Mouse (Mus musculus) hindbrain, embryonic 12.5 days (tissue): ENCODE data around the gene Pakap. TPM values are rescaled to one million over a fixed set of nuclear protein-coding genes. Genes with fewer than 3 reads are reported as not detected.

ENCODE experiments used
- ATAC-seq: fragments of 200-750 bp; cut with Nextera tagmentation; 2 replicates; pipeline ENCODE4 v1.8.0; 2017; ENCODE audit warnings: moderate TSS enrichment; ENCODE audit not compliant: low FRiP score
- H3K27ac ChIP-seq: fragments of 300-500 bp; sonication (generic); 2 replicates; pipeline ENCODE4 v1.5.1; 2016; ENCODE audit warnings: mild to moderate bottlenecking
- H3K27me3 ChIP-seq: fragments of 300-500 bp; sonication (generic); 2 replicates; pipeline ENCODE4 v1.6.1; 2016; ENCODE audit warnings: mild to moderate bottlenecking
- H3K36me3 ChIP-seq: fragments of 300-500 bp; sonication (generic); 2 replicates; pipeline ENCODE4 v1.6.1; 2016; ENCODE audit warnings: mild to moderate bottlenecking
- H3K4me1 ChIP-seq: fragments of 300-500 bp; sonication (generic); 2 replicates; pipeline ENCODE4 v1.6.1; 2016
- H3K4me2 ChIP-seq: fragments of 300-500 bp; sonication (generic); replicated peaks from 2 replicates; pipeline ENCODE4 v1.6.1; 2016; ENCODE audit warnings: mild to moderate bottlenecking
- H3K4me3 ChIP-seq: fragments of 300-500 bp; sonication (generic); 2 replicates; pipeline ENCODE4 v1.5.1; 2016; ENCODE audit warnings: mild to moderate bottlenecking
- H3K9ac ChIP-seq: fragments of 300-500 bp; sonication (generic); 2 replicates; pipeline ENCODE4 v1.6.1; 2016; ENCODE audit warnings: mild to moderate bottlenecking, moderate library complexity
- H3K9me3 ChIP-seq: fragments of 300-500 bp; sonication (generic); replicated peaks from 2 replicates; pipeline ENCODE4 v1.6.1; 2016; ENCODE audit warnings: mild to moderate bottlenecking
- WGBS: fragments of 180-500 bp; shearing (Covaris S2); methylation state at CpG from one replicate; pipeline ENCODE4 v1.1.7; 2016; 5-methylcytosine and 5-hydroxymethylcytosine counted together
- polyA plus RNA-seq: library from polyadenylated mRNA; unstranded; fragments of >200 nt; fragmentation: Nextera tagmentation; extraction: Ambion mirVana; gene quantifications from 2 replicates; pipeline ENCODE4 v1.2.1, GENCODE M21; 2016

The Pakap gene
- polyA plus RNA-seq, 1 experiment from 2014 or later: 28.1 TPM

DNA sequence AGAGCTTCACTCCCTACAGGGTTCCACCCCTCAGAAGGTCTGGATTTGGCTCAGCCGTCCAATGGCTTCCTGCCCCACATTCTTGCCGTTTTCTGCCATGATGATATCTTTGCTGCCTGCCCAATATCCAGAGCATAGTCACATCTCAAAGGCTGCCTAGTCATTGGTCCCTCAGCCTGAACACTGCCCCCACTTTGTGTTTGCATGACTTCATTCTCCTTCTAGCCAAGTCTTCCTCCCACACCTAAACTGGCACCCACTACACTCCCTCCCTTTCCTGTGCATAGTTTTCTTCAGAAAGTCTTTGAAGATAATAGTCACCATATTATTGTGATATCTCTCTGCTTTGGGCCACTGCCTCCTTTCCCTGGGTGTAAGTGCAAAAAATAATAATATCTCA, 10.9 kb upstream of the Pakap start:
- no peak overlapping the region for H3K27ac ChIP-seq
- no peak overlapping the region for H3K4me2 ChIP-seq
- H3K4me1 ChIP-seq: peaks cover 8% of the 10 kb centered on the region; the same call in 1 of the 2 replicates
- H3K9ac ChIP-seq: no peak overlapping the region
- no peaks in the 10 kb centered on the region for H3K36me3 ChIP-seq
- 81% methylated on average over 2 of the region's 2 CpGs for WGBS
- H3K4me3 ChIP-seq: no peak overlapping the region
- ATAC-seq: no peak
- H3K27me3 ChIP-seq: 0 out of 2 replicates have a peak, but pooled peaks cover 3% of the 10 kb centered on the region
- H3K9me3 ChIP-seq: no peaks in the 10 kb centered on the region

DNA sequence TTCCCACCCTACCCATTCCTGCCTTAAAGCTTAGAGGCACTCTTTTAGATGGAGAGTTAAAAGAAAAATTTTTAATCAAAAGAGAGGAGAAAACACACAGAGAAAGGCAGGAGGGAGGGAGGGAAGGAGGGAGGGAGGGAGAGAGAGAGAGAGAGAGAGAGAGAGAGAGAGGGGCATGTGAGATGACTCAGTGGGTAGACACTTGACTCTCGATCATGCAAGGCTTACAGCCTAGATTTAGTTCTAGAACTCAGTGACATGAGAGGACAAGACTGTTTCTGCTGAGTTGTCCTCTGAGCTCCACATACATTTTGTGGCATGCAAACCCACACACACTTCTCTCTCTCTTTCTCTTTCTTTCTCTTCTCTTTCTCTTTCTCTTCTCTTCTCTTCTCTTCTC, 8.5 kb upstream of the Pakap start:
- no peak overlapping the region for H3K4me3 ChIP-seq
- H3K4me1 ChIP-seq: peaks cover 8% of the 10 kb centered on the region; the same call in 1 of the 2 replicates
- no peak overlapping the region for H3K9ac ChIP-seq
- no peaks in the 10 kb centered on the region for H3K9me3 ChIP-seq
- ATAC-seq: no peak
- H3K27me3 ChIP-seq: 0 out of 2 replicates have a peak, but pooled peaks cover 3% of the 10 kb centered on the region
- no peak overlapping the region for H3K4me2 ChIP-seq
- 100% methylated on average over 1 of the region's 1 CpGs for WGBS
- H3K36me3 ChIP-seq: no peaks in the 10 kb centered on the region
- H3K27ac ChIP-seq: no peak overlapping the region

DNA sequence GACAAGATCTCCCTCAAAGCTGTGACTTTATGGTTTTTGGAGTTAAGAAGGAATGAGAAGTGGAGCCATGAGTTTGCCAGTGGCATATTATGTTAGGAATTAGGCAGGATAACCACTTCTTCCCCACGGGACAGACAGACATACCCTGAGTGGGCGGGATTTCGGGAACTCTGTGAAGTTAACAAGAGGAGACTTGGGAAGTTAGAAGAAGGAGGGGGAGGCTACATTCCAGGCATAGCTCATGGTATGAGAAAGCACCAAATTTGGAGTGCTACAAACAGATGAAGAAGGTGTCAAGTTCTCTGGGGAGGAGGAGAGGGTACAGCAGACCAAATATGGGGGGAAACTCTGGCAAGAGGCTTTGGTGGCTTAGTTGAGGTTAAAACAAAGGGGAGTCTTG, 8.0 kb upstream of the Pakap start:
- WGBS: 58% methylated on average over 3 of the region's 3 CpGs

DNA sequence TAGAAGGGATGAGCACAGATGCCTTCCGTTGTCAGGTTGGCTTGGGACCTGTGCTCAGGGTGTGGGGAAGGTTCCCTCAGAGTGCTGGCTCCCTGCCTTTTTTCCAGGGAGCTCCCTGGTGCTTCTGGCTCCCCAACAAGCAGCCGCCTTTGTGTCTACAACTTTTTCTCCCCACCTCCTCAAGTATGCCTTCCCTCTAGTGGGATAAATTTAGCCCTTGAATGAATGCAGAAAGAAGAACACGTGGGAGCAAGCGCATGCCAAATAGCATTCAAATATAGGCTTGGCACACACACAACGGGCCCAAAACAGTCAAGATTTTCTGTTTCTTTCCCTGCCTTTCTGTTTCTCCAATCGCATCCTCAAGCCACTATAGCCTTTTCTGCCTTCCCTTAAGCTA, 6.9 kb upstream of the Pakap start:
- Histone ChIP-seq H3K36me3 (no peaks in the 10 kb centered on the region), H3K4me3 (no peak overlapping the region), H3K27me3 (peaks cover 5% of the 10 kb centered on the region; the same call in 1 of the 2 replicates), H3K4me1 (peaks cover 8% of the 10 kb centered on the region; the same call in 1 of the 2 replicates), H3K27ac (no peak overlapping the region), H3K4me2 (no peak overlapping the region), H3K9ac (no peak overlapping the region), H3K9me3 (no peaks in the 10 kb centered on the region)
- ATAC-seq: no peak
- WGBS: 80% methylated on average over 6 of the region's 6 CpGs

More for the DNA sequence above, 8.0 kb upstream of the Pakap start:
- no peaks in the 10 kb centered on the region for H3K9me3 ChIP-seq
- 0 out of 2 replicates have a peak, but pooled peaks cover 3% of the 10 kb centered on the region for H3K27me3 ChIP-seq
- no peak for ATAC-seq
- H3K4me2 ChIP-seq: no peak overlapping the region
- H3K27ac ChIP-seq: no peak overlapping the region
- H3K4me1 ChIP-seq: peaks cover 8% of the 10 kb centered on the region; the same call in 1 of the 2 replicates
- H3K36me3 ChIP-seq: no peaks in the 10 kb centered on the region
- no peak overlapping the region for H3K4me3 ChIP-seq
- no peak overlapping the region for H3K9ac ChIP-seq

DNA sequence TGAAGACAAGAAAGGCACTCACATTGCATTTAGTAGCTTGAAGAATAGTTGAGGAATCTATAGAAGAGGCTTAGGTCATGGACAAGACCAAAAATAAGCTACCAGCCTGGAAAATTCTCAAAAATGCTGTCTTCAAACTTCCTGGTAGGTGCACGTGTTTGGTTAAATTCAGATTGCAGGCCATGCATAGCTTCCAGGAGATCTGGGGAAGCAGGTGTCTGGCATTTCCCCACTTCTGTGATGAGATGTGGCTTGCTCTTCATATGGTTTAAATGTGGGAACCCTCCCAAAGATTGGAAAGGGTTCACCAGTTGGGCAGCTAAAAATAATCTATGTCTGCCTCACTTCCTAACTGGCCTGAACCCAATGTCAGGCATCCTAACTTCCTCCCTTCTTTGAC, 2.7 kb upstream of the Pakap start:
- Histone ChIP-seq H3K4me2 (no peak overlapping the region), H3K27me3 (peaks cover 27% of the 10 kb centered on the region), H3K27ac (no peak overlapping the region), H3K36me3 (no peaks in the 10 kb centered on the region), H3K9me3 (no peaks in the 10 kb centered on the region), H3K9ac (no peak overlapping the region), H3K4me1 (peaks cover 9% of the 10 kb centered on the region; the same call in 1 of the 2 replicates), H3K4me3 (no peak overlapping the region)
- 97% methylated on average over 1 of the region's 1 CpGs for WGBS
- no peak for ATAC-seq

DNA sequence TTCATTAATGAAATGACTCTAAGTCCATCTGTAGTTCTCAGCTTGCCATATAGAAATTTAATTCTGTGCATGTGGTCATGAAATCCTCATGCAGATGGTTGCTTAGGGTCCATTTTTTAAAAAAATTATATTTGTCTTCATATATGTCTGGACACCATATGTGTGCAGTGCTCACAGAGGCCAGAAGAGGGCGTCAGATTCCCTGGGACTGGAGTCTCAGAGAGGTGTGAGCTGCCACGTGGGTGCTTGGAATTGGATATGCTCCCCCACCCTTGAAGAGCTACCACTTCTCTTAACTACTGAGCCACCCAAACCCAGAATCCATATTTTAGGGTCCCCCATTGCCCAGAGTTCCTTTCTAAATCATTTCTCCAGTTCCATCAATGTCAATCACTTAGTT, 2.2 kb upstream of the Pakap start:
- peaks cover 27% of the 10 kb centered on the region for H3K27me3 ChIP-seq
- H3K36me3 ChIP-seq: no peaks in the 10 kb centered on the region
- H3K4me3 ChIP-seq: no peak overlapping the region
- H3K9me3 ChIP-seq: no peaks in the 10 kb centered on the region
- H3K4me1 ChIP-seq: peaks cover 8% of the 10 kb centered on the region; the same call in 1 of the 2 replicates
- ATAC-seq: no peak
- H3K27ac ChIP-seq: no peak overlapping the region
- no peak overlapping the region for H3K4me2 ChIP-seq
- 66% methylated on average over 2 of the region's 2 CpGs for WGBS
- H3K9ac ChIP-seq: no peak overlapping the region

DNA sequence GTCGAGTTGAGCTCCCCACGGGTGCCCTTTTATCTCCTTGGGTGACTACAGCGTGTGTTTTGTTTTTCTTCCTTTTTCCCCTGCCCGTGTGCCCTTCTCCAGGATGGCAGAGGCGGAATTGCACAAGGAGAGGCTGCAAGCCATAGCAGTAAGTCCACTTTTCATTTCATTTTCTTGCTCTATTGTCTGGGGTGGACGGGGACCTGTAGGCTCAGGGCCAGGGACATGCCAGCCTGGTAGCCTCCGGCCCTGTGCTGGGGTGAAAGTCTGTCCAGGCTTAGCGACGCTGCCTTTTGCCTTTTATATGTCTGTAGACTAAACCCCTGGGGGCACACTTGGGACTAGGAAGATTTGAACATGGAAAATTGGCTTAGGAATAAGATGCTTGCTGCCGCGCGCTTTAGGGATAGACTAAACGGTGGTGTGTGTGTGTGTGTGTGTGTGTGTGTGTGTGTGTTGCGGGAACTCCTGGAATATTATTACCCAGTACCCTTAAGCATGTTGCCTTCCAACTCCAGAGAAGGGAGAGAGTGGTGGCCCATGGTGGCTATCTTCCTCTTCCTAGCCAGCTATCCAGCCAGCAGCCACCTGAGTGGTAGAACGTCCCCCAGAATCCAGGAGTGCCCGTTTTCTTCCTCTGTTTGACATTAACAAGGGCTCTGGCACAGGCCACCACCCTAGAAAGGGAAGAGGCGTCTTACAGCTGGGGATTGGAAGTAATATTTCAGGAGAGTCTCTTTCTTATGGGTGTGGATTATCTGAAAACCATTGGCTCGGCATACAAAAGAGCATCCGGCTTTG, 489 bp downstream of the Pakap start:
- Histone ChIP-seq H3K36me3 (no peaks in the 10 kb centered on the region), H3K27ac (peak overlapping the region; percentile 76), H3K4me1 (peaks cover 6% of the 10 kb centered on the region; the same call in 1 of the 2 replicates), H3K27me3 (peaks cover 24% of the 10 kb centered on the region), H3K9me3 (no peaks in the 10 kb centered on the region), H3K9ac (peak overlapping the region; percentile 72), H3K4me2 (peak overlapping the region; percentile 84), H3K4me3 (peak overlapping the region; percentile 57)
- peak; percentile 54 for ATAC-seq
- 47% methylated on average over 17 of the region's 19 CpGs for WGBS

DNA sequence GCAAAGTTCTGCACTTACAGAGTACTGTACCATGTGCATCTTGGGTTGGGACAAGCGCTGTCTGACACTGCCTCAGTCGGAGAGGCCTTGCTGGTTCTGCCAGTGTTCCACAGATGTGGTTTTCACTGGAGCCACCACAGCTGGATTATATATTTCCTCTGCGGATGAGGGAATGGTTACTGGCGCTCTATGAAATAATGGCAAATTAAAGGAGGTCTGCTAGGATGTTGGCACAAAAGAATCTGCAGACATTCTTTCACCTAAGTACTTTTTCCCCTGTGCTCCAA, 1.0 kb downstream of the Pakap start:
- ATAC-seq: no peak
- H3K4me2 ChIP-seq: peak overlapping the region; percentile 84
- H3K27ac ChIP-seq: no peak overlapping the region
- H3K4me3 ChIP-seq: peak overlapping the region; percentile 57
- peaks cover 6% of the 10 kb centered on the region; the same call in 1 of the 2 replicates for H3K4me1 ChIP-seq
- peaks cover 24% of the 10 kb centered on the region for H3K27me3 ChIP-seq
- no peak overlapping the region for H3K9ac ChIP-seq
- 72% methylated on average over 4 of the region's 4 CpGs for WGBS
- H3K9me3 ChIP-seq: no peaks in the 10 kb centered on the region
- H3K36me3 ChIP-seq: no peaks in the 10 kb centered on the region

DNA sequence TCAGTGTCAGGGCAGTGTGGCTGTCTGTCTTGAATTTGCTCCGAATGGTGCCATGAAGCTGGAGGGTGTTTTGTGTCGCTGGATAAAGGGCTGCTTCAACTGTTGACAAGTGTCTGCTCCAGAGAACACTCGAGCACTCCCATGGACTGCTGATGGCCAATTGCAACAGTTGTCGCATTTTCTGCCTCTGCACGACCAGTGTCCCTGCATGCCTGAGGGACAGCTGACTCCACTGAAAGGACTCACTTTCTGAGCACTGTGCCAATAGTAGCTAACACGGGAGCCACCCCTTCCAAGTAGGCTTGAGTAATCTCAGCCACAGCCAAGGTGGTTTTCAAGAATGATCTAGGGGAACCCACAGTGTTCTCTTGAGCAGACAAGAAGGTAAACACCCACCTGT, 1.7 kb downstream of the Pakap start:
- Histone ChIP-seq H3K36me3 (no peaks in the 10 kb centered on the region), H3K4me2 (peak overlapping the region; percentile 11; the same call in 1 of the 2 replicates), H3K4me3 (no peak overlapping the region), H3K27ac (no peak overlapping the region), H3K9ac (no peak overlapping the region), H3K27me3 (peaks cover 24% of the 10 kb centered on the region), H3K9me3 (no peaks in the 10 kb centered on the region), H3K4me1 (peaks cover 6% of the 10 kb centered on the region; the same call in 1 of the 2 replicates)
- no peak for ATAC-seq
- 62% methylated on average over 6 of the region's 6 CpGs for WGBS

DNA sequence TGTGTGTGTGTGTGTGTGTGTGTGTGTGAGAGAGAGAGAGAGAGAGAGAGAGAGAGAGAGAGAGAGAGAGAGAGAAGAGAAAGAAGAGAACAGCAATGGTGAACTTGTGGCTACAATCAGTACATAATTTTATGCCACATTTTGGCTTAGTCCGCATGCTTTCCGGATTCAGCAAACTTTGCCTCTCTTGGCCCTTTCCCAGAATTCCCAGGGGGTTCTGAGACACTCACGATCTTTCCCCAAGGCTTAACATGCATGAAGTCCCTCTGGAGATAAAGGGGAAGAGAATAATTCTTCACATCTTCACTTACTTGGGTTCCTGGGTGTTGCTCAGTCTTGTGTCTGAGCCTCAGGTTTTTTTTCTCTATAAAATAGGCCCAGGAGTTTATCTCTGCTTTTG, 2.2 kb downstream of the Pakap start:
- no peak for ATAC-seq
- no peak overlapping the region for H3K4me3 ChIP-seq
- peaks cover 6% of the 10 kb centered on the region; the same call in 1 of the 2 replicates for H3K4me1 ChIP-seq
- H3K9me3 ChIP-seq: no peaks in the 10 kb centered on the region
- H3K9ac ChIP-seq: no peak overlapping the region
- no peaks in the 10 kb centered on the region for H3K36me3 ChIP-seq
- no peak overlapping the region for H3K4me2 ChIP-seq
- WGBS: 69% methylated on average over 3 of the region's 3 CpGs
- no peak overlapping the region for H3K27ac ChIP-seq
- H3K27me3 ChIP-seq: peaks cover 24% of the 10 kb centered on the region

DNA sequence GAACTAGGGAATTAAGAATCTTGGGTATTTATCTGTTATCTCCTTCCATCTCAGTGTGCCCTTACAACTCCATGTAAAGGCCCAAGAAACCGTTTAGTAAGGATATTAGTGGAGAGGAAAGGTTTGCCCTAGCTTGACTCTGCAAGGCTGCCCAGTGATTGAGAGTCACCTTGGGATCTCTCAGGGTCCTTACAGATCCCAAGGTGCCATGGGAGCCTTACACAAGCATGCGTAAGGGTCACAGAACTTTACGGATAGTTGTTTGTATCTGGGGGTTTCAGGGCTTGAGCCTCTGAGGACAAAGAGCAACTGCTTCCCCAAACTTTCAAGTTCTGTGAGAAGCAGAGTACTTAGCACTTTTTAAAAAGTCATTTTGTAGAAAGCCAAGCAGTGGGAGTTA, 6.2 kb downstream of the Pakap start:
- H3K9ac ChIP-seq: no peak overlapping the region
- 86% methylated on average over 3 of the region's 3 CpGs for WGBS
- no peak for ATAC-seq
- H3K27me3 ChIP-seq: peaks cover under 1% of the 10 kb centered on the region; the same call in 1 of the 2 replicates
- no peaks in the 10 kb centered on the region for H3K9me3 ChIP-seq
- H3K4me2 ChIP-seq: no peak overlapping the region
- H3K4me1 ChIP-seq: no peaks in the 10 kb centered on the region
- no peak overlapping the region for H3K4me3 ChIP-seq
- no peaks in the 10 kb centered on the region for H3K36me3 ChIP-seq
- no peak overlapping the region for H3K27ac ChIP-seq

DNA sequence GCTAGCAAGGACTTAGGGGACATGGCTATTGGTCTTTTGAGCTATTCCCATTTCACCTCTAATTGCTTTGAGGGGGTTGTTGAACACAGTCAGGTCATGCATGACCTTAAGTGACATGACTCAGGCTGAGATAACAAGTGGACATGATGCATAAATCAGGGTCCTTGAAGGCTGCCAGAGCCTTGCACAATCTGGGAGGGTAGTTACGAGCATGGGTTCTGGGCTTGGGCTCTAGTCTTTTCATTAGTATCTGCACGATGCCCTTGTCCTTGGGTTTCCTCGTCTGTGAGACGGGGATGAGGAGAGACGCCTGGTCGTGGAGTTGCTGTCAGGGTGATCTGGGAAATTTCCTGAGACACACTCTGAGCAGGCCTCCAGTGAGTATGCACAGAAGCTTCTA, 6.7 kb downstream of the Pakap start:
- H3K27ac ChIP-seq: no peak overlapping the region
- WGBS: 88% methylated on average over 6 of the region's 6 CpGs
- H3K9me3 ChIP-seq: no peaks in the 10 kb centered on the region
- H3K4me1 ChIP-seq: no peaks in the 10 kb centered on the region
- no peak for ATAC-seq
- H3K27me3 ChIP-seq: no peaks in the 10 kb centered on the region
- H3K4me3 ChIP-seq: no peak overlapping the region
- H3K36me3 ChIP-seq: no peaks in the 10 kb centered on the region
- no peak overlapping the region for H3K4me2 ChIP-seq
- no peak overlapping the region for H3K9ac ChIP-seq

DNA sequence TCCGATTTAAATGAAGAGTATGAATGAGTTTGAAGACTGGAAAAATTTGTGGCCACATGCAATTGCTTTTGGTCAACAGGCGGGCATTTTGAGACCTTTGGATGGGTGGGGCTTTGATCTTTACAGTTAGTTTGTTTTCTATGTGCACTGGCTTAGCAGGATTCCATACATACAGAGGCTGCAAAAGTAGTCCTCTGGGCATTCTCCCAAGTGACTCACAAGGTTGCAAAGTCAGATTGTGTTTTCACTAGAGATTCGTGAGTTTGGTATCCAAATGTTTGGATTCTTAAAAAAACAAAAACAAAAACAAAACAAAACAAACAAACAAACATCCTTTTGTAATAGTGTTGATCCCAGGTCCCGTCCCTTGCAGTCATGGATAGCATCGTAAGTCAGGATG, 7.7 kb downstream of the Pakap start:
- H3K27me3 ChIP-seq: no peaks in the 10 kb centered on the region
- H3K9ac ChIP-seq: no peak overlapping the region
- no peaks in the 10 kb centered on the region for H3K4me1 ChIP-seq
- no peak overlapping the region for H3K27ac ChIP-seq
- H3K9me3 ChIP-seq: no peaks in the 10 kb centered on the region
- H3K4me3 ChIP-seq: no peak overlapping the region
- H3K4me2 ChIP-seq: no peak overlapping the region
- no peaks in the 10 kb centered on the region for H3K36me3 ChIP-seq
- 85% methylated on average over 5 of the region's 5 CpGs for WGBS
- ATAC-seq: no peak
